Mouse (Mus musculus): ENCODE data around the gene Gja4. TPM values are rescaled to one million over a fixed set of nuclear protein-coding genes. Genes with fewer than 3 reads are reported as not detected.

The Gja4 gene
- total RNA-seq (2021), result 1 to 10 TPM; 3.1 to 3.9 TPM

GRCm38 (mm10) chr4:127313861-127314260 lies at the start of gene Gja4:
TSS of gene Gja4 (minus strand) at chr4:127314039.
- DNase-seq (ENCODE audit: extremely low spot score in 1 of 2, low spot score in 1 of 2), result peak; percentile 40 to 47

GRCm38 (mm10) chr4:127363331-127363730 lies 49.5 kb upstream of the Gja4 start:
- DNase-seq (ENCODE audit: extremely low spot score in 1 of 2, low spot score in 1 of 2), result no peak

GRCm38 (mm10) chr4:127362520-127362919 lies 48.7 kb upstream of the Gja4 start:
- DNase-seq (ENCODE audit: extremely low spot score in 1 of 2, low spot score in 1 of 2), result no peak

- no peak for DNase-seq (ENCODE audit: extremely low spot score in 1 of 2, low spot score in 1 of 2)
Observed at GRCm38 (mm10) chr4:127358018-127358417, 44.2 kb upstream of the Gja4 start, which contains the start of gene Gjb5. TSS of gene Gjb5 (minus strand) at chr4:127358181.

- no peak for DNase-seq (ENCODE audit: extremely low spot score in 1 of 2, low spot score in 1 of 2)
Observed at GRCm38 (mm10) chr4:127354506-127355485, 41.0 kb upstream of the Gja4 start.

- DNase-seq (ENCODE audit: extremely low spot score in 1 of 2, low spot score in 1 of 2), result no peak
Observed at GRCm38 (mm10) chr4:127353951-127354438, 40.2 kb upstream of the Gja4 start, which contains the start of gene Gjb4. TSS of gene Gjb4 (minus strand) at chr4:127354081.

- DNase-seq (ENCODE audit: extremely low spot score in 1 of 2, low spot score in 1 of 2), result no peak
Observed at GRCm38 (mm10) chr4:127352594-127352993, 38.8 kb upstream of the Gja4 start.

GRCm38 (mm10) chr4:127349560-127350300 lies 35.9 kb upstream of the Gja4 start:
- DNase-seq (ENCODE audit: extremely low spot score in 1 of 2, low spot score in 1 of 2), result no peak

GRCm38 (mm10) chr4:127345000-127345399 lies 31.2 kb upstream of the Gja4 start:
- no peak for DNase-seq (ENCODE audit: extremely low spot score in 1 of 2, low spot score in 1 of 2)

GRCm38 (mm10) chr4:127341372-127341771 lies 27.5 kb upstream of the Gja4 start:
- DNase-seq (ENCODE audit: extremely low spot score in 1 of 2, low spot score in 1 of 2), result no peak

- DNase-seq (ENCODE audit: extremely low spot score in 1 of 2, low spot score in 1 of 2), result no peak
Observed at GRCm38 (mm10) chr4:127337668-127338067, 23.8 kb upstream of the Gja4 start.

GRCm38 (mm10) chr4:127334870-127335504 lies 21.1 kb upstream of the Gja4 start:
- no peak for DNase-seq (ENCODE audit: extremely low spot score in 1 of 2, low spot score in 1 of 2)

GRCm38 (mm10) chr4:127331171-127331570 lies 17.3 kb upstream of the Gja4 start:
- no peak for DNase-seq (ENCODE audit: extremely low spot score in 1 of 2, low spot score in 1 of 2)

- no peak for DNase-seq (ENCODE audit: extremely low spot score in 1 of 2, low spot score in 1 of 2)
Observed at GRCm38 (mm10) chr4:127330181-127331100, 16.6 kb upstream of the Gja4 start, which contains the start of gene Gjb3. TSS of gene Gjb3 (minus strand) at chr4:127330844.

- DNase-seq (ENCODE audit: extremely low spot score in 1 of 2, low spot score in 1 of 2), result no peak
Observed at GRCm38 (mm10) chr4:127329751-127330150, 15.9 kb upstream of the Gja4 start.

GRCm38 (mm10) chr4:127329046-127329445 lies 15.2 kb upstream of the Gja4 start:
- DNase-seq (ENCODE audit: extremely low spot score in 1 of 2, low spot score in 1 of 2), result no peak

- no peak for DNase-seq (ENCODE audit: extremely low spot score in 1 of 2, low spot score in 1 of 2)
Observed at GRCm38 (mm10) chr4:127328378-127328777, 14.5 kb upstream of the Gja4 start.

- DNase-seq (ENCODE audit: extremely low spot score in 1 of 2, low spot score in 1 of 2), result no peak
Observed at GRCm38 (mm10) chr4:127327749-127328148, 13.9 kb upstream of the Gja4 start.

- DNase-seq (ENCODE audit: extremely low spot score in 1 of 2, low spot score in 1 of 2), result no peak
Observed at GRCm38 (mm10) chr4:127327258-127327657, 13.4 kb upstream of the Gja4 start.

Measured in layer of hippocampus, postnatal 25 days (tissue).